Mouse (Mus musculus) kidney, postnatal 0 days (tissue): Measurements from ENCODE around the gene Ngf. TPM values are rescaled to one million over a fixed set of nuclear protein-coding genes. Genes with fewer than 3 reads are reported as not detected.
A peak's percentile ranks its signal among the peaks of the same experiment; 100 is the strongest.

Experiments
- ATAC-seq: fragments of 200-750 bp; cut with Nextera tagmentation; replicated peaks from 2 replicates; pipeline ENCODE4 v1.8.0; 2017; ENCODE audit warnings: low read depth, moderate number of reproducible peaks, moderate TSS enrichment, moderate library complexity; ENCODE audit not compliant: low FRiP score
- DNase-seq: peaks from one replicate; pipeline ENCODE4 v3.0.0-alpha.2; 2016; ENCODE audit warnings: low spot score
- H3K27ac ChIP-seq: fragments of 300-500 bp; sonication (generic); 2 replicates; pipeline ENCODE4 v1.5.1; 2014; ENCODE audit warnings: mild to moderate bottlenecking
- H3K27me3 ChIP-seq: fragments of 300-500 bp; sonication (generic); 2 replicates; pipeline ENCODE4 v1.6.1; 2014; ENCODE audit warnings: low read length, mixed read lengths; ENCODE audit not compliant: insufficient read depth
- H3K36me3 ChIP-seq: fragments of 300-500 bp; sonication (generic); 2 replicates; pipeline ENCODE4 v1.6.1; 2014; ENCODE audit warnings: low read length, mixed read lengths; ENCODE audit not compliant: insufficient read depth
- H3K4me1 ChIP-seq: fragments of 300-500 bp; sonication (generic); replicated peaks from 2 replicates; pipeline ENCODE4 v1.6.1; 2014; ENCODE audit warnings: antibody characterized with exemption, low read length, mixed read lengths; ENCODE audit not compliant: insufficient read depth
- H3K4me2 ChIP-seq: fragments of 300-500 bp; sonication (generic); 2 replicates; pipeline ENCODE4 v1.6.1; 2014; ENCODE audit warnings: mild to moderate bottlenecking, low read length, moderate library complexity, mixed read lengths
- H3K4me3 ChIP-seq: fragments of 300-500 bp; sonication (generic); replicated peaks from 2 replicates; pipeline ENCODE4 v1.5.1; 2014; ENCODE audit warnings: low read depth, low read length
- H3K9ac ChIP-seq: fragments of 300-500 bp; sonication (generic); 2 replicates; pipeline ENCODE4 v1.6.1; 2014; ENCODE audit warnings: low read depth, low read length
- H3K9me3 ChIP-seq: fragments of 300-500 bp; sonication (generic); replicated peaks from 2 replicates; pipeline ENCODE4 v1.6.1; 2016; ENCODE audit warnings: low read length, inconsistent platforms, mixed read lengths
- CTCF ChIP-seq: IDR thresholded peaks from 2 replicates; pipeline ENCODE4 v1.5.1; 2016; ENCODE audit warnings: antibody characterized with exemption, low read depth, mild to moderate bottlenecking, moderate library complexity
- WGBS: fragments of 180-500 bp; shearing (Covaris S2); extraction: QIAGEN DNeasy Blood & Tissue Kit; methylation state at CpG from one replicate; pipeline ENCODE4 v1.1.7; 2014; 5-methylcytosine and 5-hydroxymethylcytosine counted together
- polyA plus RNA-seq: library from polyadenylated mRNA; unstranded; fragments of >200 nt; fragmentation: Nextera tagmentation; extraction: Ambion mirVana; gene quantifications from 2 replicates; pipeline ENCODE4 v1.2.1, GENCODE M21; 2015

Ngf gene
- polyA plus RNA-seq, 1 experiment from 2014 or later: 3.0 TPM

DNA sequence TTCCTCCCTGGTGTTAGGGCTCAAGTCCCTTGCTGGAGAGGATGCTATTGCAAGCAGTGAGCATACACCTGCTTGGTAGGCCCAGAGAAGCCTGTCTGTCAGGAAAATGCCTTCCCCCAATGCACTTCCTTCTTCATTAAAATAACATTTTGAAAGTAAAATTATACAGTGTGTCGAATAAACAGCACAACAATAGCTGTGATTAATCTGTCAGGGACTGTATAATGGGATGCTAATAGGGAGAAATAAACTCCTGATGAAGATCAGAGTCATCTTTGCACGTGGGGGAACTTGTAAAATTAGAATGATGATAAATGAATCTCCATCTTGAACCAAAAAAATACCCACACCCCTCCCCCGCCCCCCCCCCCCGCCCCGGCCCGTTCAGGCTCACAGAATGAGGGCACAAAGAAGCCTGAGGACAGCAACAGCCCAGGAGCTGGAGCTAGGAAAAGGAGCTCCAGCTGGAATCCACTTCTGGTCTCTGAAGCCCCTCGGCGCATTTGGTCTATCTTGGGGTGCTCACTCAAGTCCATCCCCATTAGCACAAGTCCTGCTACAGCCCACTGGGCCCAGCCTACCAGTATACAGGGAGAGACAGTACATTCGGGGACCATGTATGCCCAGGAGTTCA, 6.9 kb upstream of the Ngf start:
- no peak for ATAC-seq
- no peak overlapping the region for H3K27ac ChIP-seq
- no peaks in the 10 kb centered on the region for H3K4me1 ChIP-seq
- no peak overlapping the region for H3K4me3 ChIP-seq
- no peaks in the 10 kb centered on the region for H3K27me3 ChIP-seq
- 56% methylated on average over 9 of the region's 9 CpGs for WGBS
- no peak for DNase-seq
- H3K36me3 ChIP-seq: no peaks in the 10 kb centered on the region
- no peak overlapping the region for H3K4me2 ChIP-seq
- H3K9ac ChIP-seq: no peak overlapping the region
- TF ChIP-seq CTCF: no peak
- H3K9me3 ChIP-seq: no peaks in the 10 kb centered on the region

DNA sequence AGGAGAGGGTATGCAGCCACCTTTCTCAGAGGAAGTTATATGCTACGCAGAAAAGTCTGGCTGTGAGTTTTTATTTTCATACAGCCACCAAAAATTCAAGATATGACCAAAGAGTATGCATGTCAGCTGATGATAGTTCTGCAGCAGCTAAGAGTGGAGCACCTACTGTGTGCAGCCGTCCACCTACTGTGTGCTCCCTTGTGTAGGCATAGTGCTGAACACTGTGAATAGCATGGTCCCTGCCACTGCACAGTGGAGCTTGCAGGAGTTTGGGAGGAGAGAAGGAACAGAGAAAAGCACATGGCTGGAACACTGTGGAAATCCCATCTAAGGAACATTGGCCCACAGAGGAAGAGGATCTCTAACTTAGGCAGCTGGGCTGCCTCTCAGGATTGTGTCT, 6.4 kb upstream of the Ngf start:
- Histone ChIP-seq H3K4me3 (no peak overlapping the region), H3K27me3 (no peaks in the 10 kb centered on the region), H3K9ac (no peak overlapping the region), H3K36me3 (no peaks in the 10 kb centered on the region), H3K4me2 (no peak overlapping the region), H3K4me1 (no peaks in the 10 kb centered on the region), H3K27ac (no peak overlapping the region), H3K9me3 (no peaks in the 10 kb centered on the region)
- DNase-seq (no peak), ATAC-seq (no peak)
- 93% methylated on average over 2 of the region's 2 CpGs for WGBS
- no peak for TF ChIP-seq CTCF

DNA sequence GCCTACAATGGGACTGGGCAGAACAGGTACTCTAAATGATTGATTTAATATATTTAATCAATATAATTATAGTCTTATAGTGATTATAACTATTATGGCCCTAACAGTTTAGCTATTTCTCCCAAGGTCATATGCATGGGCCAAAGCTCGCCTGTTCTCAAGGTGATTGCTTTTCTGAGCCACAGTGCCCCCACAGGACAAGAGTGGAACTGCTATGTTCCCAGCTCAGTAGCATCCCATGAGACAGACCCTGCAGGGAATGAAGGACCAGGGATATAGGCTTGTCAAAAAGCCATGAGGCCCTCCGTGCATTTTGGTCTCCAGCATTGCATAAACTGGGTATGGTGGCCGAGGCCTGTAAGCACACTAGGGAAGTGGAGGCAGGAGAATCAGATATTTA, 3.1 kb upstream of the Ngf start:
- H3K9ac ChIP-seq: no peak overlapping the region
- 0 out of 2 replicates have a peak, but pooled peaks have one; percentile 34 for ATAC-seq
- no peaks in the 10 kb centered on the region for H3K9me3 ChIP-seq
- H3K4me1 ChIP-seq: no peaks in the 10 kb centered on the region; the same call in 1 of the 2 replicates
- peak; percentile 69 for DNase-seq
- H3K4me3 ChIP-seq: no peak overlapping the region
- H3K4me2 ChIP-seq: no peak overlapping the region
- no peak overlapping the region for H3K27ac ChIP-seq
- H3K27me3 ChIP-seq: peaks cover 10% of the 10 kb centered on the region
- no peaks in the 10 kb centered on the region for H3K36me3 ChIP-seq
- WGBS: 28% methylated on average over 3 of the region's 3 CpGs
- TF ChIP-seq CTCF: peak; percentile 82

DNA sequence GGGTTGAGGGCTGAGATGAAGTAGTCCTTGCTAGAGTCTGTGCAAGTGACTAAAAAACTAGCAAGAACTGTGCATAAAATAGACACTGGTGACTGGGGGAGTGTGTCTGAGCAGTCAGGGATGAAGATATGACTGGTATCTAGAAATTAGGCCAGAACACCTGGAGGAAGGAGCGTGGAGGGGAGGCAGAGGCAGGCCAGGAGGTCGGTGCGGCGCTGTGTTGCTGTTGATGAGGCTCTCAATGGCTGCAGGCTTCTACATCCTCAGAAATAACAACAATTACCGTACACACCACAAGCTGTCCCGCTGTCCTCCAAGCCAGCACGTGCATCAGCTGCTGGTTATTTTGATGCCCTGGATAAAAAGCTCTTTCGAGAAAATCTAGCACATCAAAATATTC, 2.6 kb upstream of the Ngf start:
- Histone ChIP-seq H3K27me3 (peaks cover 10% of the 10 kb centered on the region), H3K27ac (no peak overlapping the region), H3K4me2 (no peak overlapping the region), H3K4me1 (no peaks in the 10 kb centered on the region; the same call in 1 of the 2 replicates), H3K4me3 (no peak overlapping the region), H3K9ac (no peak overlapping the region), H3K36me3 (no peaks in the 10 kb centered on the region), H3K9me3 (no peaks in the 10 kb centered on the region)
- DNase-seq (no peak), ATAC-seq (no peak)
- WGBS: 67% methylated on average over 8 of the region's 8 CpGs
- no peak for TF ChIP-seq CTCF

- Histone ChIP-seq H3K27me3 (peaks cover 10% of the 10 kb centered on the region), H3K9me3 (no peaks in the 10 kb centered on the region), H3K4me2 (peak overlapping the region; percentile 73), H3K9ac (no peak overlapping the region), H3K27ac (no peak overlapping the region), H3K36me3 (no peaks in the 10 kb centered on the region), H3K4me1 (no peaks in the 10 kb centered on the region; the same call in 1 of the 2 replicates), H3K4me3 (no peak overlapping the region)
- no peak for TF ChIP-seq CTCF
- no peak for DNase-seq
- 63% methylated on average over 5 of the region's 5 CpGs for WGBS
- peak; percentile 6; the same call in 1 of the 2 replicates for ATAC-seq
These were observed 1.5 kb downstream of the Ngf start for GRCm38 (mm10) chr3:102471251-102471650.

DNA sequence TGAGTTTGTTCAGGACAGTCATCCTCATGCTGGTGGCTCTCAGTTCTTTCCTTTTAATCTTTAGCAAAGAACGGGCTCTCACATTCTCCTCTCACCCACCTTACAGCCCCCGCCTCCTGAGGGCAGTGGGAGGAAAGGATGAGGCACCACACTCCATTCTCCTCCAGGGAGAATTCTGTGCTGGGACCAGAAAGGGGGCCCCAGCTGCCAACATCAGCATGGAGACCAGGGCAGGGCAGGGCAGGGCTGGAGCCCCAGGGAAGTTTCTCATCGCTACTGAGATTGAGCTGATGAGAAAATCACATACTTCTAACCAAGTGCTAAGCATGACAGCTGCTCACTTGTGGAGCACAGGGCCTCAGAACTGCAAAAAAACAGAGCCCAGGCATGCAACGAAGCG, 2.1 kb downstream of the Ngf start:
- DNase-seq (no peak), ATAC-seq (peak; percentile 21; the same call in 1 of the 2 replicates)
- Histone ChIP-seq H3K4me2 (peak overlapping the region; percentile 73; the same call in 1 of the 2 replicates), H3K4me1 (no peaks in the 10 kb centered on the region; the same call in 1 of the 2 replicates), H3K27me3 (peaks cover 10% of the 10 kb centered on the region), H3K9me3 (no peaks in the 10 kb centered on the region), H3K27ac (no peak overlapping the region), H3K36me3 (no peaks in the 10 kb centered on the region), H3K9ac (no peak overlapping the region), H3K4me3 (no peak overlapping the region)
- TF ChIP-seq CTCF: no peak
- 31% methylated on average over 5 of the region's 5 CpGs for WGBS
